Mouse (Mus musculus) forebrain, embryonic 13.5 days (tissue): ENCODE results near the gene Grm1. TPM values are rescaled to one million over a fixed set of nuclear protein-coding genes. Genes with fewer than 3 reads are reported as not detected.

ENCODE experiments used
- ATAC-seq: fragments of 200-750 bp; cut with Nextera tagmentation; 2 replicates; pipeline ENCODE4 v1.8.0; 2017
- H3K27ac ChIP-seq: fragments of 300-500 bp; sonication (generic); 2 replicates; pipeline ENCODE4 v1.5.1; 2015; ENCODE audit warnings: inconsistent platforms, mild to moderate bottlenecking, moderate library complexity
- H3K27me3 ChIP-seq: fragments of 300-500 bp; sonication (generic); 2 replicates; pipeline ENCODE4 v1.6.1; 2015; ENCODE audit warnings: mild to moderate bottlenecking, inconsistent platforms
- H3K36me3 ChIP-seq: fragments of 300-500 bp; sonication (generic); 2 replicates; pipeline ENCODE4 v1.6.1; 2015; ENCODE audit warnings: mild to moderate bottlenecking, inconsistent platforms; ENCODE audit not compliant: poor library complexity, severe bottlenecking
- H3K4me1 ChIP-seq: fragments of 300-500 bp; sonication (generic); 2 replicates; pipeline ENCODE4 v1.6.1; 2015; ENCODE audit warnings: inconsistent platforms
- H3K4me2 ChIP-seq: fragments of 300-500 bp; sonication (generic); 2 replicates; pipeline ENCODE4 v1.6.1; 2015; ENCODE audit warnings: inconsistent platforms, mild to moderate bottlenecking, moderate library complexity
- H3K4me3 ChIP-seq: fragments of 300-500 bp; sonication (generic); 2 replicates; pipeline ENCODE4 v1.5.1; 2015; ENCODE audit warnings: mild to moderate bottlenecking, inconsistent platforms
- H3K9ac ChIP-seq: fragments of 300-500 bp; sonication (generic); 2 replicates; pipeline ENCODE4 v1.6.1; 2015; ENCODE audit warnings: mild to moderate bottlenecking, inconsistent platforms
- H3K9me3 ChIP-seq: fragments of 300-500 bp; sonication (generic); replicated peaks from 2 replicates; pipeline ENCODE4 v1.6.1; 2016; ENCODE audit warnings: inconsistent platforms
- WGBS: fragments of 180-500 bp; shearing (Covaris S2); methylation state at CpG from one replicate; pipeline ENCODE4 v1.1.7; 2015; 5-methylcytosine and 5-hydroxymethylcytosine counted together
- polyA plus RNA-seq: library from polyadenylated mRNA; unstranded; fragments of >200 nt; fragmentation: Nextera tagmentation; extraction: Ambion mirVana; gene quantifications from 2 replicates; pipeline ENCODE4 v1.2.1, GENCODE M21; 2015

Grm1 gene
- polyA plus RNA-seq, 1 experiment from 2014 or later: 2.6 TPM

GRCm38 (mm10) chr10:10688907-10689667, 393.1 kb downstream of the Grm1 start:
- H3K27me3 ChIP-seq: no peaks in the 10 kb centered on the region
- H3K4me3 ChIP-seq: peak overlapping the region; percentile 48
- 1% methylated on average over 34 of the region's 35 CpGs for WGBS
- H3K4me2 ChIP-seq: peak overlapping the region; percentile 92
- H3K36me3 ChIP-seq: no peaks in the 10 kb centered on the region
- peak; percentile 75 for ATAC-seq
- peak overlapping the region; percentile 62 for H3K9ac ChIP-seq
- H3K4me1 ChIP-seq: peaks cover 13% of the 10 kb centered on the region
- no peaks in the 10 kb centered on the region for H3K9me3 ChIP-seq
- no peak overlapping the region for H3K27ac ChIP-seq

- 95% methylated on average over 1 of the region's 1 CpGs for WGBS
- Histone ChIP-seq H3K27ac (no peak within 1 kb of the TSS), H3K4me1 (no peaks in the 10 kb centered on the region), H3K4me3 (no peak within 1 kb of the TSS), H3K27me3 (no peaks in the 10 kb centered on the region), H3K9me3 (no peaks in the 10 kb centered on the region), H3K36me3 (no peaks in the 10 kb centered on the region), H3K9ac (no peak within 1 kb of the TSS), H3K4me2 (no peak within 1 kb of the TSS)
- no peak for ATAC-seq
Measured at GRCm38 (mm10) chr10:10681048-10681447, 401.1 kb downstream of the Grm1 start, which contains the start of gene Gm10944. TSS of gene Gm10944 (plus strand) at chr10:10681348.

GRCm38 (mm10) chr10:10659976-10660375, 422.2 kb downstream of the Grm1 start:
- ATAC-seq: no peak
- H3K36me3 ChIP-seq: no peaks in the 10 kb centered on the region
- H3K4me2 ChIP-seq: no peak overlapping the region
- H3K9me3 ChIP-seq: no peaks in the 10 kb centered on the region
- H3K27me3 ChIP-seq: no peaks in the 10 kb centered on the region
- H3K4me3 ChIP-seq: no peak overlapping the region
- H3K9ac ChIP-seq: no peak overlapping the region
- H3K4me1 ChIP-seq: no peaks in the 10 kb centered on the region
- no peak overlapping the region for H3K27ac ChIP-seq
- WGBS: 76% methylated on average over 3 of the region's 3 CpGs

GRCm38 (mm10) chr10:10659161-10659560, 423.0 kb downstream of the Grm1 start:
- Histone ChIP-seq H3K36me3 (no peaks in the 10 kb centered on the region), H3K27me3 (no peaks in the 10 kb centered on the region), H3K9ac (no peak overlapping the region), H3K4me2 (no peak overlapping the region), H3K4me1 (no peaks in the 10 kb centered on the region), H3K4me3 (no peak overlapping the region), H3K9me3 (no peaks in the 10 kb centered on the region), H3K27ac (no peak overlapping the region)
- ATAC-seq: no peak
- WGBS: 94% methylated on average over 3 of the region's 3 CpGs

- H3K4me1 ChIP-seq: no peaks in the 10 kb centered on the region
- H3K9ac ChIP-seq: no peak overlapping the region
- H3K36me3 ChIP-seq: no peaks in the 10 kb centered on the region
- ATAC-seq: no peak
- H3K4me3 ChIP-seq: no peak overlapping the region
- WGBS: 79% methylated on average over 4 of the region's 4 CpGs
- H3K27me3 ChIP-seq: no peaks in the 10 kb centered on the region
- no peaks in the 10 kb centered on the region for H3K9me3 ChIP-seq
- H3K4me2 ChIP-seq: no peak overlapping the region
- H3K27ac ChIP-seq: no peak overlapping the region
Measured at GRCm38 (mm10) chr10:10656621-10657020, 425.5 kb downstream of the Grm1 start.

- H3K27ac ChIP-seq: no peak overlapping the region
- no peaks in the 10 kb centered on the region for H3K9me3 ChIP-seq
- no peak overlapping the region for H3K9ac ChIP-seq
- H3K4me3 ChIP-seq: no peak overlapping the region
- no peaks in the 10 kb centered on the region for H3K36me3 ChIP-seq
- no peaks in the 10 kb centered on the region for H3K27me3 ChIP-seq
- no peaks in the 10 kb centered on the region for H3K4me1 ChIP-seq
- H3K4me2 ChIP-seq: no peak overlapping the region
- ATAC-seq: no peak
Measured at GRCm38 (mm10) chr10:10655991-10656390, 426.2 kb downstream of the Grm1 start.

Other genes with a start within 250 kb of the Grm1 start
- gene Shprh, start 67.1 kb upstream of the Grm1 start, polyA plus RNA-seq: 24.1 and 26.0 TPM in 2 replicates
- 30.7 and 33.4 TPM in 2 replicates for gene Fbxo30, start 199.0 kb upstream of the Grm1 start, polyA plus RNA-seq